Mouse (Mus musculus) liver, postnatal 0 days (tissue): ENCODE measurements around the gene Ttll11.

Experiments used
- CTCF ChIP-seq: sonication (generic); IDR thresholded peaks from 2 replicates; pipeline ENCODE4 v1.5.1; 2016; ENCODE audit warnings: antibody characterized with exemption, low read depth
- EP300 ChIP-seq: IDR thresholded peaks from 2 replicates; pipeline ENCODE4 v1.6.1; 2016; ENCODE audit warnings: antibody characterized with exemption, low read depth, mild to moderate bottlenecking

DNA sequence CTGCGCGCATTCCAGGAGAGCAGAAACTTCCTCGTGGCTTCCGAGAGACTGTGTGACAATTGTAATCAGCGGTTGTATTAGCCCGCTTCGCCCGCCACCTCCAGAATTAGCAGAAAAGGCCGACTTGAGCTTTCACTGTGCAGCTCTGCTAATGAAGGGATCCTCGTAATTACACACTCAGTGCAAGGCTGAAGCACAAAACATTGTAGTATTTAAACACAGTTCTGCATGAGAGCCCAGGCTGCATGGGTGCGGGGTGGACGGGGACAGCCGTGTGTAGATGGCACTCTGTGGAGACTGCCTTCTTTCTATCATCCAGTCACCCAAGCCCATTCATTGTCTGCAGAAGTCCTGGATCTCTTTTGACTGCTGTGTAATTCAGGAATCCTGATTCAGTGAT is 173.8 kb downstream of the Ttll11 start:
- no peak for TF ChIP-seq CTCF
- no peak for TF ChIP-seq EP300
